Mouse (Mus musculus): Measurements from ENCODE around the gene Orc1.

Orc1 gene

DNA sequence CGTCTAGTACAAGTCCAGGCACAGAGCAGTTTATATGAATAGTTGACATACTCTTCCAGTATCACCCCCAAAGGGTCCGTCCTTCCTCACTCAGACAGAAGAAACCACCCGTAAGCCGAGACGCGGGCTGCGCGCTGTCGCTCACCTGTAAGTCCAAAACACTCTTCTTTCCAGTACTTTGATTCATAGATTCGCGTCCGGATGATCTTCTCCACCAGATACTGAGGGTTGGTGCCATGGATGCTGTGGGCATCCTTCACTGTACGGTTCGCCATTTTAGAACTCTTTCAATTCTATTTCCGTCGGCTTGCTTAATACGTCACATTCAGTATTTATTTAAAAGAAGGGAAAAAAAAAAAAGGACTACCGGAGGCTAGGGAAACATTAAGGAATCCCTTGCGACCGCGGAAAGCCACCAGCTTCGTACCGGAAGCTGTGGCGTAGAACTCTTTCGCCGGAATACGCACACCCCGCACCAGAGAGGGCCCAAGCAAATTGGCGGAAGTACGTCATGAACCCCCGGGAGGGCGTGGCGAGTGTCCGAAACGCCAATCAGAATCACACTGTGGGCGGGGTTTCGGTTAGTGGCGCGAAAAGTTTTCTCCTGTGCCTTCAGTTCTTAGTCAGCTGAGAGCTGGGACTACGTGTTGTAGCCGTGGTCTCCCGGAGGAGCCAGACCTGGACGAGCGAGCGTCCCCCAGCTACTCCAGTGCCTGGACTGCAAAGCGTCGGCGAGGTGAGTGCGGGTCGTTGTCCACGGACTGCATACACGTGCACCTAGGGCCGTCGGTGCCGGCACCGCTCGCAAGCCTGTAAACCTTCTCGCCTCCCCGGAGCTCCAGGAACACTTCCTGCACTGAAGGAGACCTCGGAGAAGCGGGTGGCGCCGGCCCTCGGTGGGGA lies at the start of gene Orc1, which contains the start of gene Prpf38a:
TSS of gene Orc1 (plus strand) at position 584 of the 903 bp plus-strand sequence.
TSS of gene Prpf38a (minus strand) at position 497 of the 903 bp plus-strand sequence.
- peak; percentile 96 for DNase-seq (ENCODE audit: low spot score)

DNA sequence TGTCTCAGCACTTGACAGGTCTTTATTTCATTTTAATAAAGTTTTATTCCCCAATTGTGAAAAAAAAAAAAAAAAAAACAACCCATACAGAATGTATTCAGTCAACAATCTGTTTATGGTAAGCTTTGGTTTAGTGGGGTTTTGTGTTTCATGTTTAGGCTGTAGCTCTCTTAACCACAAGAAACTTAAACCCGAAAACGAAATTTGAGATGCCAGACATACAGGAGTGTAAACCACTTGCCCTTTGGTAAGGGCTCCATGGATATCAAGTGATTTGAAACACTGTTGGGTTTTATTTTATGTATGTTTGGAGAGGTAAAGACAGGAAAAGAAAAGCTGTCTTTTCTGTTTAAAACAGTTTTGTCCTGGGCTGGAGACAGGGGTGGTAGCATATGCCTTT lies 39.5 kb upstream of the Orc1 start:
- no peak for DNase-seq (ENCODE audit: low spot score)

DNA sequence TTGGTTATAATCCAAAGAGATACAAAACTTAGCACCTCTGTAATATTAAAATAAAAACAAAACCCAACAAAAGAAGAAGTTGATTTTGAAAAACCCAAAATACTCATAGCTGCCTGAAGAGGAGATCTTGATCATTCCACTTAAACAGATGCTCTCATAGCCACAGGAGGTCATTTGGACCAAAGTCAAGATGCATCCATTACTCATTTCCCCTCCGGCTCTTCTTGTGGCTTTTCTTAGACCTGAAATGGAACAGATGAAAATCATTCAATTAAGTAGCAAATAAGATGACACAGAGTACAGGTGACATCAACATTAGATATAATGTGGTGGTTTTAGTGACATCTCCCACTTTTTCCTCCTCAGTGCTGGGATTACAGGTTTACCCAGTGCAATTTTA lies 14.2 kb upstream of the Orc1 start:
- no peak for DNase-seq (ENCODE audit: low spot score)

DNA sequence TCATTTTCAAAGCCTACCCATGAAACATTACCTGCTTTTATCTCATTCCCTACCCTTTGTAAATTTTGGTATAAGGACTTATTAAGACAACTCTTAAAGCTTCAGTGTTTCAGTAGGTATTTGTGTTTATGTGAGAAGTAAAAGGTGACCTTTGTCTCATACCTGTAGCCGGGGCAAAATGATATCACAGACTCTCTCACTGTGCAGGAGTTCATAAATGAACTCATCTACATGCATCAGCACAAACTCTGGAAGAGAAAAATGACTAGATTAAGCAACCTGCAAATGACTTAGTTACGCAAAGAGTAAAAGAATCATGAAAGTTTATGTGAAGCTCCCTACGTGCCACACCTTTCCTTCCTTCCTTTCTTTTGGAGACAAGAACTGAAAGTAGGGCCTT lies 6.6 kb upstream of the Orc1 start:
- DNase-seq (ENCODE audit: low spot score), result no peak

DNA sequence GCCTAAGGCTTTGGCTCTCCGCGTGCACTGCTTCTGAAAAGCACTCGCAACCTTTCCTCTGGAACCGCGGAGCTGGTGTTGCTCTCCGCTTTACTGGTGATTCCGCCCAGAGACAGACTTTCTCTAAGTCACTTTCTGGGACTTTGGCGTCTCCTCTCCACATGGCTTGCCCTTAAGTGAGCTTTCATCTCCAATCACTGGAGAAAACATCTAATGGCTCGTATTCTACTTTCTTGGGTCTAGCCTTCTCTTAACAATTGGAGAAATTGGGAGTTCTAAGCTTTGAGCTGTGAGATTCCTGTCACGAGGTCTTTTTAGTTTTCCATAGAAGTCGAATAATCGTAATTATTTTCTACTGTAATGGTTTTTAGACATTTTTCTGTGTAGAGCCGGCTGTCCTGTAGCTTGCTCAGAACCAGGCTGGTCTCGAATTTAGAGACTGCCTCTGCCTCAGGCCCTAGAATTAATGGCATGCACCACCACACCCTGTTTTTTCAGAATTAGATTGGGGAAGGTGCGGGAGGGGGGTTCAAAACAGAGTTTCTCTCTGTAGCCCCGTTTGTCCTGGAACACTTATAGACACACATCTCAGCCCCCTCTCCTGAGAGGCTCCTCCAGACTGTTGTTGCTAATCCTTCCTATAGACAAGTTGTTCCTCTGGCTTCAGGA lies 654 bp downstream of the Orc1 start:
- peak; percentile 3 for DNase-seq (ENCODE audit: low spot score)

DNA sequence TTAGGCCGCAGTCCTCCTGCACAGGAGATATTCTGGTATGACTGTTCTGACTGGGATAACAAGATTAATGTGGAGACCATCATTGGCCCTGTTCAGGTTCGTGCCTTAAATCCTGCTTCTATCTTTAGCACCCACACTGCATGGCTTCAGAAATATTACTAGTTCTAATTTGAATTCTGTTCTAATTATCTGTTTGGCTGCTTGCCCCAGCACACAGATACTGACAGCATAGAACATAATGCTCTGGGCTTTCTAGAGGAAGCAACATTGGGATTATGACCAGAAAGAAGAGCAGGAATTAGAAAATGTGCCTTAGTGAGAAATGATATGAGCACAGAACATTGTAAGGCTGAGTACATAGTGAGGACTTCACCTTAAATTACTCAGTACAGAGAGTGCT lies 14.2 kb downstream of the Orc1 start:
- DNase-seq (ENCODE audit: low spot score), result no peak

DNA sequence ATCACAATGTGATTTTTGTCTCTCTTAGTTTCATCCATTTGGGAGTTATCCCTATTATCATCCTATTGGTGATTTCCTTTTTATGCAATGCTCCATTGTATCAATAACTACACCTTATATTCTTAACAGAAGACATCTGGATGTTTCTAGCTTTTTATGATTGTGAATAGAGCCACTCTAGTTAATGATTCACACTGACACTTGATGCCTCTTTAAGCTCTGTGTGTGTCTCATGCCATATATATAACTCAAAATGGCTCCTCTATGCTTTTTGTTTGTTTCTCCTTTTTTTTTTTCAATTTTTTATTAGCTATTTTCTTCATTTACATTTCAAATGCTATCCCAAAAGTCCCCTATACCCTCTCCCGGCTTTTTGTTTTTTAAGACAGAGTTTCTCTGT lies 16.6 kb downstream of the Orc1 start:
- DNase-seq (ENCODE audit: low spot score), result no peak

DNA sequence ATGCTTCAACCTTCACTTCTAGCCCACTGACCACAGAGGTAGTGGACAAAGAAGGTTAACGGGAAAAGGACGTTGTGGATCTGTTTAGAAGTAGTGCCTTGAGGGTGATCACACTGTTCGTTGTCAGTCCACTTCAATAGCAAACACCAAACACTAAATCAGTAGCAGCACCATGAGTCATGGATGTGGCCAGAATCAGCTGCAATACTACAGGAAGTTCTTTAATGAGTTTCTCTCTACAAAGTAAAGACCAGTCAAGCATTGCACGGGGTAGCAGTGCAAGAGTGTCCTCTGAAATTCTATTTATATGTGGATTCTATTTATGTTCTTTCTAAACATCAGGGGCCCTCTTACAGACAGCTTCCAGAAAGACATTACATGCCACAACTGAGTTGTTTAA lies 19.1 kb downstream of the Orc1 start:
- DNase-seq (ENCODE audit: low spot score), result no peak

DNA sequence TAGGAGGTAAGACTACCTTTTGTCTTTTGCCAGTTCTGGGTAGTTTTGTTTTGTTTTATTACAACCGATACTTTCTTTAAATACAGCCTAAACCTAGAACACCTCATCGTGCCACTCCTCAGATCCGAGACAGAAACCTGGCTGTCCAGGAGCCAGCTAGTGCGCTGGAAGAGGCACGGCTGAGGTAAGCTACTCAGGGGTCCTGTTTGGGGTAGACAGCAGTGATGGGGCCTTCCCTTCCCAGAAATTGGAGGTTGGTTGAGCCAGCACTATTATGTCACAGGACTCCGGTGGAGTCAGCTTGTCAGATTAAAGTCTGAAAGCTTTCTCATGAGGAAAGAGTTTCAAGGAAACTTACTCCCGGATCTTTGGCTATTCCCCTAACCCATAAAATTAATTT lies 22.6 kb downstream of the Orc1 start:
- DNase-seq (ENCODE audit: low spot score), result no peak

DNA sequence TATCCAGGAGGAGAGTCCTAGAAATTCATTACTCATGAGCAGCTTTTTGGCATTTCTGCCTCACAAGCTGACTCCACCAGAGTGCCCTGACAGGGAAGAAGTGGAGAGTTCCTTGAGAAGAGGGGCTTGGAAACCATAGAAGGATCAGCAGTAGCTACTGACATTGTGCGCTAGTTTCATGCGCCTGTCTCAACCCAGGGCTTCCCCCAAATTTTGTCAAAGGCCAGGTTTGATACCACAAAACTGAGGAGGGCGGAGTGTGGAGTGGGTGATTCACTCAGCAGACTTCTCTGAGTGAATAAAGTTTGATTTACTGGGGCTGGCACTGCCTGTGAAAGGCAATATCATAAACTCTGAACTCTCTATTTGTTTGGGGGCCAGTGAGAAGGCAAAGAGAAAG lies 29.4 kb downstream of the Orc1 start:
- no peak for DNase-seq (ENCODE audit: low spot score)

DNA sequence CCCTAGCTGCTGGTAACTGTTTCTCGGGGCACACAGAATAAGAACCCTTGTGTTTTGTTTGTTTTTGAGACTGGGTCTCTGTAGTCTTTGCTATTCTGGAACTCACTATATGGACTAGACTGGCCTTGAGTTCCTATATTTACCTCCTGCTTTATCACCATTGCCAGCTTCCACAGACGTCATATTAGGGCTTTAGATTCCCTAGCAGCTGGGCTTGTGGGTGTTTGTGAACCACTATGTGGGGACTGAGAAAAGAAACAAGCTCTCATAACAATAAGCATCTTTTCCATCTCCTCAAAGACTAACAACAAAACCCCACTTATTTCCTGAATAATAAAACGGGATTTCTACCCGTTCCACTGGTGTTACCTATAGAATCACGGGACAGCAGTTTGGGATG lies 31.7 kb downstream of the Orc1 start:
- no peak for DNase-seq (ENCODE audit: low spot score)

DNA sequence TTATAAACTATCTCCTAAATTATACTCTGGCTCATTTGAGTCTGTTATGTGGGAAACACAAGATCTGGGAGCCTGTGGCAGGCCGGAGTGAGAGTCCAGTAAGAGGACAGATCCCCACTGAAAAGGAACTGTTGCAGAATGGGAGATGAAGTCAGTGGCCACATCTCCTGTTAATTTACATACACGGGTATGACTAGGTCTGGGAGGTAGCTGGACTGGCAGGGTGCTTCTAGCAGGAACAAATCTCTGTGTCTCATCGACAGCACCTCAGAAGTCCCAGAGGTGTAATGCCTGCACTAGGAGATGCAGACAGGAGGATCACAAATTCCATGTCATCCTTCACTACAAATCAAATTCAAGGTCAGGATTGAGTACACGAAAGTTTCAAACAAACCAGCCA lies 39.4 kb downstream of the Orc1 start:
- no peak for DNase-seq (ENCODE audit: low spot score)

DNA sequence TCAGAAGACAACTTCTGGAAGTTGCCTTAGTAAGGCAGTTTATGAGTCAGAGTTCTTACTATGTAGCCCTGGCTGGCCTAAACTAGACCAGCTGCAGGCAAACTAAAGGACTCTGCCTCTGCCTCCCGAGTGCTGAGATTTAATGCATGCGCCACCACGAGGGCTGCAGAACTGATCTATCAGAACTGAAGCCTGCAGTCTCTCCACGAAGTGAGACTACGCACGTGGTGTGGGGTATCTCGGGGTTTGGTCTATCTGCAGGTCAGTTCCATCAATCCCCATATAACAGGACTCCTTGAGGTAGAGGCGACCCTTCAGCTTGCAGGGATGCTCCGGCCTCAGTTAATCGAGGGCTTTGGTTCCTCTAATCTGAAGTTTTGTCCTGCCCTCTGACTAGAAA lies 39.9 kb downstream of the Orc1 start:
- no peak for DNase-seq (ENCODE audit: low spot score)

DNA sequence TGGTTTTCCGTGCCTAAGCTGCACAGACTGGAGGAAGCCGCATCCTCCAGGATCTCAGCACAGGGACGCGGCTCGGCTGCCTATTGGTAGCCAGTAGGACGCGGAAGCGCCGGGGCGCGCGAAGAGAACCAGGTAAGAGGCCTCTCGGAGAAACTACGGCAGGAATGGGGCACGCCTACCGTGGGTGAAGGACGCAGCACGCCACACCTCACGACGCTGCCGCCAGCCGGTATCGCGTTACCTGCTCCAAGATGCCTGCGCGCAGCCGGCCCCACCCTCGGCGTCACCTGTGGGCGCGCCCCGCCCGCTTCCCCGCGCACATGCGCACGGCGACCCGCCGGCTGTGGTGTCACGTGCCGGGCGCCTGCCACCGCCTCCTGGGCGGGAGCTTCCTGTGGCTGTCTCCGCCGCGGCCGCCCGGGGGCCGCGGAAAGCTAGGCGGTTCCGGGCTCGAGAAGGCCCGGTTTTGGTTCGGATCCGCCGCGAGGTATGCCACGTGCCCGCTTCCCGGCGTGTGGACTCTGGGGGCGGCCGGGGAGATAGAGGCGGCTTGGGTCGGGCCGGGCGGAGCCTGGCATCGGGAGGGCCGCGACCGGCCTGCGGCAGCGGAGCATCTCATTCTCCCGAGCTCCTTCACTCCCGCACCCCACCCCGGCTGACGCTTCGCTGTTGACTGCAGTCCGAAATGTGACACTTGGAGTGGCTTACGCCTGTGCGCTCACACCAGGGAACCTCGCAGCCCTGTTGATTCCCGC lies 40.5 kb downstream of the Orc1 start, which contains the start of gene Cc2d1b:
TSS of gene Cc2d1b (plus strand) at position 354 of the 755 bp plus-strand sequence.
- peak; percentile 80 for DNase-seq (ENCODE audit: low spot score)

DNA sequence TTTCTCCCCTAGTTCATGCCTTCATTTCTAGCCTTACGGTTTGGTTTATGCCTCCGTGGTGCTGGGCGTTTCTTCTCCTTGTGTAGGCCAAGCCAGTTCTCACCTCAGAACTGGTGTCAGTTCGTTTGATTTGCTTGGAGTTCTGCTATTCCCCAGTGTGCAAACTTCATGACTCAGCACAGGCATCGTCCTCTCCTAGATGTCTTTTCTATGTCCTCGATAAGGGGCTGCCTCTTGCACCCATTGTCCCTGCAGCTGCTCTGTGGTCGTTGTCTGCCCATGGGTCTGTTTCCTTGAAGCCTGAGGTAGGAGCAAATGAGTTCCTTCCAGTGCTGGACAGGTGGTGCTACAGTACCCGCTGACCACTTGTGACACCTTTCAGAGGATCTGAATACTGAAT lies 41.3 kb downstream of the Orc1 start:
- no peak for DNase-seq (ENCODE audit: low spot score)

DNA sequence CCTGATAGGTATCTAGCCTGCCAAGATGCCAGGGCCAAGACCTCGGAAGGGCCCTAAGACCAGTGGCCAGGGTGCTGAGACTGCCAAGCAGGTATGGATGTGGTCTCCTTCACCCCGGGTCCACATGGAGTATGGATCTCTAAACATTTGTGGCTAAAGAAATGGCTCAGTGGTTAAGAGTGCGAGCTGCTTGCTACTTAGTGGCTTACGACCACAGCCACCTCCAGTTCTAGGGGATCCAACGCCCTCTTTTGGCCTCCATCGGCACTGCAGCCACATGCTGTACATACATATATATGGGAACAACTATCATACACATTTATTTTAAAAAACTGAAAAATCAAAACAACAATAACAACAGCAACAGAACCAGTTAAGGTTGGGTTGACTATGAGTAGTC lies 42.3 kb downstream of the Orc1 start:
- DNase-seq (ENCODE audit: low spot score), result no peak

DNA sequence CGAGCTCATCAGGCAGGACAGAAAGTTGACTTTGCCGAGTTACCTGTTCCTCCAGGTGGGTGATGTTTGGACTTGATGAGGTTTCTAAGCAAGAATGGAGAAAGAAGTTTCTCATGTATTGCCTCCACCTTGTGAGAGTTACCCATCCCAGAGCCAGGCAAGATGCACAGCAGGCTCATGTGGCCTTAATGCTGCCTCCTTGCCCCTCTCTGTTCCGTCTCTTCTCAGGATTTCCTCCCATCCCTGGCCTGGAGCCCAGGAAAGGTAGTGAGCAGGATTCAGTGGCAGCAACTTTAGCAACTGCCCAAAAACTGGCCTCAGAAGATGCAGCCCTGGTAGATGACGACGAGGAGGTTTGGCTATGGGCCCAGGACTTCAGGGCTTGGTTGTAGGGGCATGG lies 47.8 kb downstream of the Orc1 start:
- DNase-seq (ENCODE audit: low spot score), result no peak

DNA sequence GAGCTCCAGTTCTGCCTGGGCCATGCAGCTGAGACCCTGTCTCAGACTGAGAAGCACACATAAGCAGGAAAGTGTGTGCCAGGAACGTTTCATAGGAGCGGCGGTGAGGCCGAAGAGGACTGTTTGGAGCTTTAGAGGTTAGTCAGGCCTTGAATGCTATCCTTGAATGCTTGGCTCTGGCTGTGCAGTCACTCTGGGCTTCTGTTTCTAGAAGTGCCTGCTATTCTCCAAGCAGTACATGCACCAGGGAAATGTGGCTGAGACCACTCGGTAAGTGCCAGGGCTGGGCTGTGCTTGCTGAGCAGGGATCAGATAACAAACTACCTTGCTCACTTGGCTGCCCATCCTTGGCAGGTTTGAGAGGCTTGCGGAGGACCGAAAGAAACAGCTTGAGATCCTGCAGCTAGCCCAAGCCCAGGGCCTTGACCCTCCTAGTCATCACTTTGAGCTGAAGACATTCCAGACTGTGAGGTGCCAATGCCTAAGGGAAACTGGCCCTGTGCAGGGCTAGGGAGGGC lies 50.2 kb downstream of the Orc1 start:
- no peak for DNase-seq (ENCODE audit: low spot score)

DNA sequence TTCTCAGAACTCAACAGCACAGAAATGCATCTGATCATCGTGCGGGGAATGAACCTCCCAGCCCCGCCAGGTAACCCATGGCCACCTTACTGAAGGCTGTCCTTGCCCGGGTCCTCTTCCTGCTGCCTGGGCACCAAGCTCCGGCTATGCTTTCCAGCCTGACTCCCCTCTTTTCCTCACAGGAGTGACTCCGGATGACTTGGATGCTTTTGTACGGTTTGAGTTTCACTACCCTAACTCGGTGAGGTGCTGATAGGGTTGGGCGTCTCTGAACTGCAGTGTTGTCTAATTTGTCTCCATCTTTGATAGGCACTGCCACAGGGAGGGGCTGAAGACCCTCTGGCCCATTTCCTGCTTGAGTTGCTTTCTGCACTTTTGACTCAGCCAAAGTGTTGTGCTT lies 50.9 kb downstream of the Orc1 start:
- no peak for DNase-seq (ENCODE audit: low spot score)

DNA sequence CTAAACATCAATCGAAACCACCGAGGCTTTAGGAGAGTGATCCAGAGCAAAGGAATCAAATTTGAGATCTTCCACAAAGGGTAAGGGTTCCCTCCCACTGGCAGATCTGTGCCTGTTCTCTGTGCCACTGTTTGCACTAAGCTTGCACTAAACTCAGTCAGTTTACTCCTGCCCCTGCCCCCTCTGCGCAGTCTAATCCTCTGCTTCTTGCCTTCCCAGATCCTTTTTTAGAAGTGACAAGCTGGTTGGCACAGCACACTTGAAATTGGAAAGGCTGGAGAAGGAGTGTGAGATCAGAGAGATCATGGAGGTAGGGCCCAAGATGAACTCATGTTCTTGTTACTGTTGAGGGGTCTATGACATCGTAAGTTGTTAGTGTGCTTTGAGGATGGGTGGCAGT lies 52.4 kb downstream of the Orc1 start:
- no peak for DNase-seq (ENCODE audit: low spot score)

DNA sequence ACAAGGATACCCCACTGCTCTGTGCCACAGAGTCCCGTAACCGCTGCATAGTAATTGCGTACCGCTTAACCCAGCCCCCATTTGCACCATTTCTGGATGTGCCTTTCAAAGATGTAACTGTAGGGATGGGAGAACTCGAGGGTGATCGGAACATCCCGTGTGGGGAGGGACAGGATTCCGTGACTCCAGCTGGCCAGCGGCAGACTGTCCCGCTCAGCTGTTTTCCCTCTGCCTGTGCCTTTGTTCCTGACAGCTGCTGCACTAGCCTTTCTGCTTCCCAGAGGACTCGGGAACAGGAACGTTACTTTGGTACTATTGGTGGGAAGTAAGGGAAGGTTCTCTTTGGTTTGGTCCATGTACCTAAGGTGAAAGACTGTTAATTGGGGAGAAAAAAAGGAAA lies 54.5 kb downstream of the Orc1 start:
- DNase-seq (ENCODE audit: low spot score), result no peak

DNA sequence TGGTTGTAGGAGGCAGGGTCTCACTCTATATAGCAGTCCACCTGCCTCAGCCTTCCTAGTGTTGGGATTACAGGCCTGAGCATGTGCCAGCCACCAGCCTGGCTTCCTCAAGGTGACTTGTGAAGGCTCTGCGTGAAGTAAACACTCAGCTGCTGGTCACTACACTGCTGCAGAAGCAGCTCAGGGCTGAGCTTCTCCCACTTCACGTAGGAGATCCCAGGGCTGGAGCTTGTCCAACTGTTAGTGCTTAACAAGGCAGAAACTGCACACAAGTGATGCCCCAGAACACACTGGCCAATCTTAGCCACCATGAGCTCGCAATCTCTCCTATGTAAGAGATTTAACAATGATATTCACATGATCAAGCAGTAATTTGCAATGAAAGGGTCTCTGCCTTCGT lies 55.5 kb downstream of the Orc1 start:
- DNase-seq (ENCODE audit: low spot score), result no peak

DNA sequence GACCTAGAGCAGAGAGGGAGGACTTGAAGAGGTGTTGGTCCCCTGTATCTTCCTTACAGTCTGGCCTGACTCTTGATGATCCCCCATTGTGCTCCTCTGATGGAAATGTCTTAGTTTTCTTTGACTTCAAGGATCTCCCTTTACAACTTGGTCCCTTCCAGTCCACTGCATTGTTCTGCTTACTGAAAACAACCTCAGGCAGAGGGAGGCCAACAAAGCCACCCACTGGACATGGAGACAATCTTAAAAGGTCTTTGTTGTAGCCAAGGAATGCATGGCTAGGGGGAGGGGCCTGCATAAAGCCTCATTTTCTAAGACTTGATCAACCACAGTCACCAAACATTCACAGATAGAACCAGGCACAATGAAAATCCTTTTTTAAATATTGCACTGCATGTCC lies 55.9 kb downstream of the Orc1 start:
- no peak for DNase-seq (ENCODE audit: low spot score)

Data from ovary, postnatal 14 days (tissue).